Mouse (Mus musculus) urinary bladder, postnatal 36 days (tissue): ENCODE measurements around the gene Tas1r1.

Source experiments
- DNase-seq, 2 experiments: peaks; one replicate each; pipeline ENCODE4 v3.0.0; 2022; ENCODE audit warnings: low spot score in 2 of 2, mixed read lengths in 1 of 2

The Tas1r1 gene

DNA sequence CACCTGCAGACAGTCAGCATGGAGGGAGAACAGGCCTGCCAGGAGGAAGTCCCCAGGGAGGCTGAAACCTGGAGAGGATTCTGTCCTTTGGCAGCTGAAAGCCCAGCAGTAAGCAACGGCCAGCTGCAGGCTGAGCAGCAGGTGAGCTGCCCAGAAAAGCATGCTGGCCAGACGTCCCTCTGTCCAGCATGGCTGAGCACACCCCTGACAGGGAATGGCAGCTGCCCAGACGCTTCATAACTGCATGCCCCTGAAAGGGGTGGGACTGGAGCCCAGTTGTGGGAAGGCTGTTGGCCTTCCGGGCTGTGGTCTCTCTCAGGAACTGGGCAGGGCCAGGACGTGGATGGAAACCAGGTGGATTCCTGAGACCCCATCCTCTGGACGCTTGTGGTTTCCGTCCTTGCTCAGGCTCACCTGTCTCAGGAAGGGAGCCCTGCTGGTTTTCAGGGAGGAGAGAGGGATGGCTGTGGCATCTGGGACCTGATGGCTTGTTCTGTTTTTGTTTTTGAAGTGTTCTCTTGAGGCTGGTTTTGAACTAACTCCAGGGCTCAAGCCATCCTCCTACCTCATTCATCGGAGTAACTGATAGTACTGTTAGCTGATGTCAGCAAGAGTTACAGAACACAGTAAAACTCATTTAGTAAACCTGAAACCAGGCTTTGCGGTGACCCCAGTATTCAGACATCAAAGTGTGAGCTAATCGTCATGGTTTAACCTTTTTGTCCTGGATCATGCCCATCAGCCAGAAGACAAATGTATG, at the start of gene Tas1r1:
Tas1r1 (minus strand) TSS at position 344 of the 760 bp plus-strand sequence.
- no peak for DNase-seq

DNA sequence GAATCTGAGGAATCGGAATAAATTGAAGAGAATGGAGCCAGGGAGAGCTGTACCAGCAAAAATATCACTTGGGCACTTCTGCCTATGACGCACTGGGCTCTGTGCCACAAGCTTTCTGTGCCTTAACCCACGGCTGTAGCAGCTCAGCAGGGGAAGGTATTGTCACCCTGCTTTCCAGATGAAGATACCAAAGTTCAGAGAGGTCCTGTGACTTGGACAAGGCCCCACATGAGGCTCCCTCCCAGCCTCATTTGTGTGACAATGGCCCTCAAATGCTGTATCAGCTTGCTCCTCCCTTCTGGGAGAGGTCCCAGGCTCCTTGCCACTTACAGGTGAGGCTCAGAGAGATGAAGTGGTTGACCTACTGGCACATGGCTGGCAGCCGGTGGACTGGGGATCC, 49.8 kb upstream of the Tas1r1 start:
- DNase-seq, result no peak

DNA sequence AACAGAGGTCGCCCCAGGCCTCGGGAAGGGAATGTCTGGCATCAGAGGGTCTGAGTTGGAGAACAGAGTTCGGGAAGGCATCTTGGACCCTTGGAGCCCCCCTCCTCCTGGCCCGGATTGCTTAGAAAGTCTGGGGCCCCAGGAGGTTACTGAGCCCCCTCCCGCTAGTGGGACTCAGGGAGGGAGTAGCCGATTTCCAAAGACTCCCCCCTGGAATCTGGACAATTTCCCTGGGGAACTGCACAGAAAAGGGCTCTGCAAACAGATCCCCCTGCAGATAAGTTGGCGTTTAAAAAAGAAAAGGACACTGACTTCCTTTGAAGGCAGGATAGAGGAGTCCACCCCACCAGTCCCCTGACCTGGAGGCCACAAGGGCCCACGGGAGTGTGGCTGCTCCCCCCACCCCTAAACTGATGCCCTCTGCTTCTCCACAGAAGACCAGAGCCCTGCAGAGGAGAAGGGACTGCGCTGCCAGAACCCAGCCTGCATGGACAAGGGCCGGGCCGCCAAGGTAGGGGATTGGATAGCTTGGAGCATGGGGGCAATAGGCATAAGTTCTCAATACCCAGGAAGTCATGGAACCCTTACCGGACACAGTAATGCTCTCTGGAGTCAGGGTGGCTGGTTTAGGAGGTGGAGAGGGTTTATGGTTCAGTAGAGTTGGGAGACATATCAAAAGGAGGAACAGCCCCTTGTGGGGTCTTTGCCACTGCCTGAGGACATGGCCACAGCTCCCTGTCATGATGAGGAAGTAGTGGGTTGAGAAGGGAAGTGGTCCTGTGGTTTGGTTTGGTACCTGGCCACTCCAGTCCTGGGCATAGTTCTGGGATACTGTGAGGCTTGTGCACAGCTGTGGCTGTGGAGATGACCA, 49.1 kb upstream of the Tas1r1 start:
- no peak for DNase-seq

DNA sequence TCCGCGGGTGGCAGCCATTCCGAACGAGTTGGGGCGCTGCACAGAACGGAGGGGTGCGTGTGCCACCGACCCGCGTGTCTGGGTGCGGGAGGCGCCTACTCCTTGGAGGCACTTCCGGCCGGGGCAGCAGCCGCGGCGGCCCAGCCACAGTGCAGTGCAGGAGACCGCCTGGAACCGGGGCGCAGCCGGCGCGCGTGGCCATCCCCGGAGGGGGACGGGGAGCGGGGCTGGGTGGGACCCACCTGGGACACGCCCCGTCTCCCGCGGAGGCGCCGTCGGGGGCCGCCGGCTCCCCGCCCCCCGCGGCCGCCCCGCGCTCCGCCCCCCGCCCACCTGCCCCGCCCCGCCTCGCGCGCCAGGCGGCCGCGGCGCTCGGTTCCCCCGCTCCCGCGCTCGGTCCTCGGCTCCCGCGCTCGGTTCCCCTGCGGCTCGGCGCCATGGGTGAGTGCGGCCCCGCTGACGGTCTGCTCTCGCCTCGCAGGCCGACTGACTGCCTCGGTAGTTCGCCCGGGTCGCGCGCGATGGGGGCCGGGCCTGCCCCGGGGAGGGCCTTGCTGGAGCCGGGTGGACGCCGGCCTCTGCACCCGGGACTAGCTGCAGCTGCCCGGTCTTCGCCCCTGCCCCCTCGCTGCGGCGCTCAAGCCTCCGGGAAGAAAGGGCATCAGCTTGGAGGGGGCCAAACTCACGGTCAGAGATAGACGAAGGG, 48.3 kb upstream of the Tas1r1 start:
- peak; percentile 47 to 56 for DNase-seq

DNA sequence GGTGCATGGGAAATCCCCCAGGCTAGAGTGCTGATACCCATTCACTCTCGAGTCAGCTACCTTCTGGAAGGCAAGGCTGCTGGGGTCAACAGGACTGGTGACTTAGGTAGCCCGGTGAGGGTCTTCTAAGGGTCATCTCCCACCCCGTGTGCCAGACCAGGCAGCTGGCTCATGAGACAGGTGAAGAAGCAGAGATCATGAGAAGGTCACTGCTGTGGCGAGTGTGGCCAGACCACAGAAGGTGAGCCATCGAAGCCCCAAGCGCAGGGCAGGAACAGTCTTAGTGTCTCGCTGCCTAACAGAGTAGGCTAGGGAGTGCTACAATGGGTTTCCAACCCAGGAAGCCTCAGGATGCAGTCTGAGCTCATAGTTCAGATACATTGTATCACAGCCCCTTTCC, 46.2 kb upstream of the Tas1r1 start:
- no peak for DNase-seq

DNA sequence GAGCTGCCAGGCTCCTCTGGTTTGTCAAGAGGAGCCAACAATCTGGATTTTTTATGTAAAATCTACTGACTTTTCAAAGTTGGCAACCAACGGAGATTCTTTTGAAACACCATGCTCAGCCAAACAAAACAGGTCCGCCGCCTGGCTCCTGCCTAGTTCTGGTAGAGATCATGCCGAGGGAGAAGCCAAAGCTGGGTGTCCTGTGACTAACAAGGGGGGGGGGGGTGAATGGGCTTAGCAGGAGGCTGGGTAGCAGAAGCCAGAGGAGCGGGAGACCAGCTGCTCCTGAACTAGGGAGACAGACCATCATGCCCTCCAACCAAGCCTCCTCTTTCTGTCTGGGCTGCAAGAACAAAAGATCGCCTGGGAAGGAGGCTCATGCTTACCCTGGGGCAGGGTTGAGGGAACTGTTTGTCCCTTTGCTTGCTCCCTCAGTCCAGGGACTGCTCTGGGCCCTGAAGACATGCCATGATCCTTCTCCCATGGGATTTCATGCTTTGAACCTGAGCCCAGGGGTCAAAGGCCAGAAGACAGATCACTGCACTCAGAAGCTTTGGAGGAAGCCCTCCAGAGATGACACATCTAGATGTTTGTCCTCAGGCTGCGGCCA, 45.3 kb upstream of the Tas1r1 start:
- no peak for DNase-seq

DNA sequence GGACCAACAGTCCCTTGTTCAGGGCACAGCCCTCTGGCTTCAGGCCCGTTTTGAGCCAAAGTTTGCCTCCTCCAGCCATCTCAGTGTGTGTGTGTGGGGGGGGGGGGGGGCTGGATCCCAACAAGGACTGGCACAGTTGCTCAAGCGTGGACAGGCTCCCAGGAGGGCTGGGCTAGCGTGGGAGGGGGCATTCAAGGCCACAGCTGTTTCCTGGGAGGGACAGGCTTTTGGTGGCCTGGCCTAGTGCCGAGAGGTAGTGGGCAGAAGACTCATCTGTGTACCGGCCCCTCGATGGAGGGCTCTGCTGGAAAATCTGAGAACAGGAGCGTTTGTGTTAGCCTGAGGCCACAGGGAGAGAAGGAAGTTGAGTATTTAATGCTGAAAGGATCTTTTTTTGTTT, 41.6 kb upstream of the Tas1r1 start:
- DNase-seq, result no peak

DNA sequence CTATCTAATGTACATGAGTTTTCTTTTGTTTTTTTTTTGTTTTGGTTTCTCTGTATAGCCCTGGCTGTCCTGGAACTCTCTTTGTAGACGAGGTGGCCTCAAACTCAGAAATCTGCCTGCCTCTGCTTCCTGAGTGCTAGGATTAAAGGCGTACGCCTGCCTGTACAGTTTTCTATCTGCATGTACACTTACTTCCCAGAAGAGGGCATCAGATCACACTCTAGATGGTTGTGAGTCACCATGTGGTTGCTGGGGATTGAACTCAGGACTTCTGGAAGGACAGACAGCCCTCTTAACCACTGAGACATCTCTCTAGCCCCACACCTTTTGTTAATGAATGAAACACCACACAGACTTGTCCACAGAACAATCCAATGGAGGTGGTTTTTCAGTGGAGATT, 40.9 kb upstream of the Tas1r1 start:
- DNase-seq, result no peak

DNA sequence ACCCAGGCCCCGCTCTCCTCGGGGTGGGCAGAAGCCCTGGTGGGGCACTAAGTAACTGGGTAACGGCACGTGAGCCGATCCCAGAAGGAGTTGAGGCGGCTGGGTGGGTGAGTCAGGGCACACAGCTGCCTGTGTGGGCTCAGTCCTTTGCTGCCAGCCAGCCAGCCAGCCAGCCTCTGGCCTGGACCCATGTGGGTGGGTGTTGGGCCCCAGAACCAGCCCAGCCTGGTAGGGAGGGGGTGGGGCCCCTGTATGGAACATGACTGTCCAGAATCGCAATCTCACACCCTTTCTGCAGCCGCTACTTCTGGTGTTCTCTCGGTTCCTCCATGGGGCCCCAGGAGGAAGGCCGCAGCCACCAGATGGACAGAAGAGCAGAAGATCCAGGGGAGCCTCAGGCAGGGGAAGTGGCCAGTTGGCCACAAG, 39.8 kb upstream of the Tas1r1 start:
- peak in 1 of 2 experiments; percentile 25 for DNase-seq

DNA sequence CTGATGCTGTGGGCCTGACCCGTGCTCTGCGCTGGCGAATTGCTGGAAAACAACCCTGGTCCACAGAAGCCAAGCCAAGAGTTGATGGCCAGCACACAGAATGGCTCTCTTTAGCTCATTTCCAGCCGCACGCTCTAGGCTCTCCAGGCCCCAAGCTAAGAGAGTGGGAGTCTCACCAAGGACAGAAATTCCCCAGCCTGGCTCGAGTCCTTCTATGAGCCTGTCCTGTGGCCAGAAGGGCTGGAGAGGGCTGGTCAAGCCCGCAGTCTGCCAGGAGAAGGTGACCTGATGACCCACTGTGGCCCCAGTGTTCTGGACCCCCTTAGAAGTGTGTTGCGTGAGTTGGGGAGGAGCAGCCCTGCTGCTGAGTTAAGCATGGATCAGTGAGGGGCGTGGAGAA, 38.8 kb upstream of the Tas1r1 start:
- DNase-seq, result no peak

DNA sequence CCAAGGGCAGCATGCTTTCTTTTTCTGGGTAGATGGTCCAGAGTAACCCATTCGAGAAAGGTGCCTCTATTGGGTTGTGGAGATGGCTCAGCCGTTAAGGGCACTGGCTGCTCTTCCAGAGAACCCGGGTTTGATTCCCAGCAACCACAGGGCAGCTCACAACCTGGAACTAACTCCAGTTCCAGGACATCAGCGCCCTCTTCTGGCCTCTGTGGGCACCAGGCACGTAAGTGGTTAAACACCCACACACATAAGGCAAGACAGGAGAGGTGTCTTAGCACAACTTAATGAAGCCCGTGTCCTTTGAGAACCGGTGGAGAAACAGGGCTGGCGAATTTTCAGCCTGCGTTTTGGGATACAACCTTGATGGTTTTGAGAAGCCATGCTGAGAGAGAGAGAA, 36.2 kb upstream of the Tas1r1 start:
- no peak for DNase-seq

DNA sequence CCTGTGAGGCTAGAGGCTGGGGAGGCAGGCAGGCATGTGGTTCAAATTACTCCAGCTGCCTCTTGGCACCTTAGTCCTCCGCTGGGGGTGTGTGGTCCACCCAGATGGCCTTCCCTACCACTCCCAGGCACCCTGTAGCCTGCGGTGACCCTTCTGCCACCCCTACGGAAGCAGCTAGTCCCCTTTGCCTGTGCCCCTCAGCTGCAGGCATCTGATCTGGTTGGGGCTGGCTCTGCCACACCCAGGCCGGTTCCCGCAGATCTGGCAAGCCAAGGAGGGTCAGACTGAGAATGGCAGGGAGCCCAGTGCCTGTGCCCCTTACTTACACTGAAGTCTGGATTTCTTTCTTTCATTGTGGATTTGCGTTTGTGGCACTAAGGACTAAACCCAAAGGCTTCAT, 35.3 kb upstream of the Tas1r1 start:
- no peak for DNase-seq

DNA sequence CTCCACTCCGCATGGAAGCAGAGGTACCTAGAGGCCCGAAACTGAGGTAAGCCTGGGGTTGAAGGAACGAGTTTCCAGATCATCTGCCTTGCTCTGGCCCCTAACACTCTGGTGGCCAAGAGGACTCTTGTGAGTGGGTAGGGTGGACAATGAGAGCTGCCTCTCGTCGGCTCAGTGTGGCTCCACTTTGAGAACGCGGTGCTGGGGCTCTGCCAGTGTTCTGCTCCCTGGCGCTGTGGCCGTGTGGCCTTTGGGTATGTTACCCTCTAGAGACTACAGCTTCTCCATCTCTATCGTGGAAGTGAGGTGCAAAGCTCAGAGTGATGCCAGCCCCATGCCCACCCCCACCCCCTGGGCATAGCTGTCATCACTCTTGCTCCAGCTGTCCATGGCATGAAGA, 34.3 kb upstream of the Tas1r1 start:
- DNase-seq, result no peak

DNA sequence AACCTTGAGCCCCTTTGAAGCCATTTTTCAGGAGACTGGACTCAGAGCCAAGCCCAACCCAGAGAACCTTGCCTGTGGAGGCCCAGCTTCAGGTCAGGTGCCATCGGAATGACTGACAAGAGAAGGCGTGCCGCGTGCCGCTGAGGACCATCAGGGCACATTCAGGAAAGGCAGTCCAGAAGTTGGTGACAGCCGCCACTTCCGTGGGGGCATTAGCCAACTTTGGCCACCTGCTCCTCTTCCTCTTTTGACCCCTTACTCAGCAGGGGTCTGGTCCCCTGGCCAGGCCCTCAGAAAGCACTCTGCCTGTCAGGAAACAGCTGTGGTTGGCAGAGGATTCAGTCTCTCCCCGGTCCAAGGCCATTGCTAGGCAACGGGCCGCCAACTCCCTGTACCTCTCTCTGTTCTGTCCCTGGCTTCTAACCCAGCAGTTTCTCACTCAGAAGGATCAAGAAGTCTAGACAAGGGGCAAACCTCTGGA, 33.8 kb upstream of the Tas1r1 start, which contains the start of gene Plekhg5:
Plekhg5 (plus strand) TSS at position 378 of the 481 bp plus-strand sequence.
- DNase-seq, result peak in 1 of 2 experiments; percentile 54

DNA sequence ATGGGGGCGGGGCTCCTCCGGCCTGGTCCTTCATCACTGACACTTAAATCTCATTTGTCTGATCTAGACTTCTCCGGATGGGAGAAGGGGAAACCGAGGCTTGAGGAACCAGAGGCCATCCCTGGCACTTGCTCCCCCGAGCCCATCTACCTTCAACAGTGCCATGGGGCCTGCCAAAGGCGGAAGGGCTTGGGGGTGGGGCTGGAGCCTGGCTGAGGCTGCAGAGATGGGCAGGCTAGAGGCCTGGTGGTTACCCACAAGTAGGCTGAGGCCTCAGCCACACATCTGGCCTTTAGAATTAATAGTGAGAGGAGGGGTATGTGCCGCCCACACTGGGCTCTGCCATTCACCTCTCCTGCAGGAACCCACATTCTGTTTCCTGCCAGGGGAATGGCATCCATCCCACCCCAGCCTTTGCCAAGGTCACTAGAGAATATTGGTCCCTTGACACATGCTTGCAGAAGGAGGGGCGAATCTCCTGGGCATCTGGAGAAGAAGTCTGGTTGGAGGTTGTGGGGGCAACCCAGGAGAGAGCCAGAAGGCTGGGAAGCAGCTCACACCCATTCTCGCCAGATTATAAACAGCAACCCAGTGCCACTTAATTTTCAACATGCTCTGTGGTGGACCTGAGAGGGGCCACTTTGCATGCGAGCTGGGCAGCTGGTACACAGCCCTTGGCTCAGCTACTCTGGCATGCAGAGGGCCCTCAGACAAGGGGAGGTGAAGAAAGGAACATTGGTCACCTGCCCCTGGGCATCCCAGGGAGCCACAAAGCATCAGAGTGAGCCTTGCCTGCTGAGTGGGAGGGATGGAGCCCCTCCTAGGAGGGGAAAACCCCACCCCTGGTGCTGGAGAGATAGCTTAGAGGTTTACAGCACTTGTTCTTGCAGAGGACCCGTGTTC, 32.4 kb upstream of the Tas1r1 start:
- no peak for DNase-seq

DNA sequence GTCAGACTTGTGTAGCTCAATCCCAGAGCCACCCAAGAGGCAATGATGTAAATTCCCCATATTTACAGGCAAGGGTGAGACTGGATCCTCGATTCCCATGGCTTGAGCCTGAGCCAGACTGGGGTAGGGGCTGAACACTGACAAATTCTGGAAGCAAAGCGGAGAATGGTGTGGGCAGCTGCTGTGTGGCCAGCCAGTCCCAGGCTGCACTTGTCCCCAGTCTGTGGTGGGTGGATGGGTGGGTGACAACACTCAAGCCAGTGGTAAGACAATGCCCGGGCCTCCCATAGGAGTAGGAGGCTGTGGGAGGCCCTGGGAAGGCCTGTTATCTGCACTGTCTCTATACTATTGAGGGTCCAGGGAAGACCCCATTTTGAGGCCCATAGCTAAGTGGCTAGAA, 30.9 kb upstream of the Tas1r1 start:
- DNase-seq, result no peak

DNA sequence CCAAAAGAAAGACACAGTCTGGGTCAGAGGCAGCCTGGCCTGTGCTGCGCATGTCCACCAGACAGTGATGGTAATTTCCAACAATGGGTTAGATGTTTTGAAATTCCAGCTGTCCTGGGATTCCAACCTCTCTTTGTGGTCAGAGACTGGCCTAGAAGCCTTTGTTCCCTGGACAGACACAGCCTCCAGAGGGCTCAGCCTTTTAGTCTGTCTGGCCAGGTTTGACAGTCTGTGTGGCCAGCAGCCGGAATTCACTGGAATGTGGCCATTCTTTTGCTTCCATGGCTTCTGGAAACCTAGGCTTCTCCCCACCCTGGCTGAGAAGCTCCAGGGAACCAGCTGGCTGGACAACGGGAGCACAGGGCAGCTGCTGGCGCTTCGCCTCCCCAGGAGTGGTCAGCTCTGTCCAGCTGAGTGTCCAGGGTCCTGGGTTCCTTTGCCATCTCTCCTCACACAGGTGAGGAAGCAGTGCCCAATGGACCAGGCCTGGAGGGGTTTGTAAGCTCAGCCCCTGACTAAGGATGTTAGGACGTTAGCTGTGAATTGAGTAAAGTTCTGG, 29.9 kb upstream of the Tas1r1 start:
- no peak for DNase-seq

DNA sequence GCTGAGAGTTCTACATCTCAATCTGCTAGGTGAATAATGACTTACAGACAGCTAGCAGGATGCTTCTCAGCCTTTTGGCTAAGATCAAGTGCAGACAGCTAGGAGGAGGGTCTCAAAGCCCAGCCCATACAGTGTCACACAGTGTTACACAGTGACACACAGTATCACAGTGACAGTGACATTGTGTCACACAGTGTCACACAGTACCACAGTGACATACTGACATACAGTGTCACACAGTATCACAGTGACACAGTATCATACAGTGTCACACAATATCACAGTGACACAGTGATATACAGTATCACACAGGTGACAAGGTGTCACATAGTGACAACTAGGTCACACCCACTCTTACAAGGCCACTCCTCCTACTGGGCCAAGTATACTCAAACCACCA, 28.9 kb upstream of the Tas1r1 start:
- DNase-seq, result no peak

DNA sequence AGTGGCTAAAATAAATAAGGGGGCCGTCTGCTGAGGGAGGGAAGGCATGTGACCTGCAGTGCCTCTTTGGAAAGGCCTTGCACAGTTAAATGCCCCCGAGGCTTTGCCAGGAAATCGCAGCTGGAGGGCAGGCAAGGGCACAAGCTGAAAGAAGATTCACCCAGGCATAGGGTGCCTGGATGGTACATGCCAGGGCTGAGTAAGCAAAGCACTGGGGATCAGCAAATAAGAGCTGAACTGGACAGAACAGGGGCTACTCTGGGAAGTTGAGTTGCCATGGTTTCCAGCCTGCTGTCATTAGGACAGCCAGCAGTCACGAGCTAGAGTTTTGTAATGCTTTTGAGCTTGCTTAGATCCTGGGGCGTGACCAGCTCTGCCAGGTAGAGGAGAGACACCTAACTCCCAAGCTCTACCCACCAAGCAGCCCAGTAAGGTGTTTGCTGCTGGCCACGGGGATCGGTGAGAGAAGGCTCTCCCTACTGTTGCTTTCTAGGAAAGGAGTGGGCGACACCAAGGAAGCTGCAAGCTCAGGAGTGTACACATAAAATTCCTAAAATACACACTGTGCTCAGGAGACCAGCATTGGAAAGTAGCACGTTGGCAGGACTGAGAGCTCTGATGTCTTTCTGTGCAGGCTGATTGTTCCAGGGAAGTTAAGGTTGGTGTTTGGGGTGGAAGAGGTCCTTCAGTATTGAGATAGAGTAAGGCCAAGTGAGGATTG, 24.2 kb upstream of the Tas1r1 start:
- DNase-seq, result no peak

DNA sequence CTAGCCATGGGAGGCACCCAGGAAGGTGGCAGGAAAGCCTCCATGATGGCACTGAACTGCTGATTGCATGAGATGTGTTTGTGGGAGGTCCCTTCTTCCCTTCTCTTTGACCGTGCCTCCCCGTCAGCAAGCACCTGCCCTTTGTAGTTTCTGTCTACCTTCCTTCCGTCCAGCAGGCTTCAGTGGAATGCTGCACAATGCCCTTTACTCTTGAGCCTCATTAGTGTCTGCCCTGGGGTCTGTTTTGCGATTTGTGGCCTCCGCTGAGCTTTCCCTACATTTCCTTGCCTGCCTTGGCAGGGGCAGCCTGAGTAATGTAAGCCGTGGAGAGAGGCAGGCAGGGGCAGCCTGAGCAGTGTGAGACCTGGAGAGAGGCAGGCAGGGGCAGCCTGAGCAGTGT, 6.2 kb upstream of the Tas1r1 start:
- no peak for DNase-seq
